Comparison of ENCODE assay signal across 10 mouse cellular contexts in the genomic region with DNA sequence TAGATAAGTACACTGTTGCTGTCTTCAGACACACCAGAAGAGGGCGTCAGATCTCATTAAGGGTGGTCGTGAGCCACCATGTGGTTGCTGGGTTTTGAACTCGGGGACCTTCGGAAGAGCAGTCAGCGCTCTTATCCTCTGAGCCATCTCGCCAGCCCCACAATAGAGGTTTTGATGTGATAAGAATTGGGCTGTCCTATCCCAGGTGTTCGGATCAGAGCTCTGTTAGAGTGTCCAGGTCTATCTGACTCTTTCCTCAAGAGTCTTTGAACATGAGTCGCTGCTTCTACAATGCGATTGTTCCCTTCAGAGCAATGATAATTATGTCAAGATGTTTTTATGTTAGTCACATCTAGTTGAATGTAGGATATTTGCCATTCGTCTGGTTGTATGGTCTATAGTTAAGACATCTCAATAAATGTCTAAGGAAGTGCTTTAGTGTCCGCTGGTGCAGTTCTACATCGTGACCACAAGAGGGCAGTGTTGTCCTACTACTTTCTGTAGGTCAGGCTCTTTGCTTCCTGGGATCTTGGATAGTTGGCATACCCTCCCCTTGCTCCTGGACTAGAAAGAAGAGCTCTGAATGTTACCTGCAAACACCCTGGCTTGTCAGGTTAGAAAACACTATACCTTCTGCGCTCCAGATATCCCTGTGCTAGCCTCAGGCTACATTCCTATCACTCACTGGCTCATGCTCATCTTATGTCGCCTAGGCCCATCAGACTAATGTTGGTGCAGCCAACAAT. TPM values are rescaled to one million over a fixed set of nuclear protein-coding genes. Genes with fewer than 3 reads are reported as not detected.
DNase-seq lines count a peak whose midpoint lies in the region; ATAC-seq and TF ChIP-seq lines count a peak whose summit lies in the region.
"Had no signal": no experiment of that assay in that cellular context is flagged by ENCODE, and none has a peak within 500 bp of the region (broad histone marks: within the 10 kb centered on the region; RNA-seq: fewer than 3 reads in every experiment).

No protein-coding gene starts in this region.

- no peaks in the 10 kb centered on the region for H3K27me3 ChIP-seq in thymus, adult 2 months (ENCODE audit: control insufficient read depth, insufficient read depth, low read length)
- no peaks in the 10 kb centered on the region for H3K27me3 ChIP-seq in forebrain, embryonic 11.5 days (ENCODE audit: control insufficient read depth, insufficient read depth, low read length)
- H3K27me3 ChIP-seq in kidney, embryonic 15.5 days: no peaks in the 10 kb centered on the region
- no peaks in the 10 kb centered on the region for H3K27me3 ChIP-seq in midbrain, embryonic 15.5 days (replicated peaks)
- H3K27me3 ChIP-seq: stomach, embryonic 15.5 days had no signal

- no peak overlapping the region for H3K9ac ChIP-seq in forebrain, embryonic 11.5 days (ENCODE audit: low read length)
- no peak overlapping the region for H3K9ac ChIP-seq in kidney, embryonic 15.5 days
- H3K9ac ChIP-seq in midbrain, embryonic 15.5 days: no peak overlapping the region
- H3K9ac ChIP-seq: stomach, embryonic 15.5 days had no signal

- no peak for DNase-seq in cerebellum, adult 11-12 months
- DNase-seq in thymus, postnatal 0 days (ENCODE audit: low spot score): peak; percentile 71
- DNase-seq in thymus, adult 2 months: no peak
- peak; percentile 66 for DNase-seq in forebrain, embryonic 11.5 days (ENCODE audit: low spot score)
- DNase-seq in urinary bladder, postnatal 36 days (ENCODE audit: low spot score in 2 of 2): no peak

- no peak overlapping the region for H3K27ac ChIP-seq in thymus, adult 2 months (ENCODE audit: control insufficient read depth, insufficient read depth, low read length)
- no peak overlapping the region for H3K27ac ChIP-seq in forebrain, embryonic 11.5 days (ENCODE audit: low read depth, low read length)
- H3K27ac ChIP-seq in kidney, embryonic 15.5 days: no peak overlapping the region
- H3K27ac ChIP-seq in midbrain, embryonic 15.5 days: no peak overlapping the region
- H3K27ac ChIP-seq: stomach, embryonic 15.5 days had no signal

- no peak for TF ChIP-seq POLR2A in thymus, adult 2 months (IDR thresholded peaks at IDR 0.05; ENCODE audit: control insufficient read depth, extremely low read depth, insufficient read depth, low read length, poor library complexity)

- H3K9me3 ChIP-seq in forebrain, embryonic 11.5 days (ENCODE audit: control insufficient read depth, low read length): no peaks in the 10 kb centered on the region
- H3K9me3 ChIP-seq in kidney, embryonic 15.5 days (replicated peaks): no peaks in the 10 kb centered on the region
- H3K9me3 ChIP-seq in midbrain, embryonic 15.5 days: no peaks in the 10 kb centered on the region
- H3K9me3 ChIP-seq: stomach, embryonic 15.5 days had no signal

- 37% methylated on average over 14 of the region's 14 CpGs for WGBS in thymus, adult 2 months
- 38% methylated on average over 14 of the region's 14 CpGs for WGBS in forebrain, embryonic 11.5 days
- 37% methylated on average over 14 of the region's 14 CpGs for WGBS in kidney, embryonic 15.5 days
- WGBS in midbrain, embryonic 15.5 days: 40% methylated on average over 14 of the region's 14 CpGs

- TF ChIP-seq CTCF in thymus, adult 2 months (IDR thresholded peaks at IDR 0.05; ENCODE audit: borderline replicate concordance, control insufficient read depth, extremely low read depth, insufficient read depth, low read length, poor library complexity): no peak

- H3K36me3 ChIP-seq in thymus, adult 2 months (ENCODE audit: control insufficient read depth, insufficient read depth, low read length): no peaks in the 10 kb centered on the region
- H3K36me3 ChIP-seq in forebrain, embryonic 11.5 days (ENCODE audit: control insufficient read depth, insufficient read depth, low read length): no peaks in the 10 kb centered on the region
- no peaks in the 10 kb centered on the region for H3K36me3 ChIP-seq in kidney, embryonic 15.5 days
- H3K36me3 ChIP-seq in midbrain, embryonic 15.5 days (replicated peaks): no peaks in the 10 kb centered on the region
- H3K36me3 ChIP-seq: stomach, embryonic 15.5 days had no signal

- no peaks in the 10 kb centered on the region for H3K4me1 ChIP-seq in thymus, adult 2 months (replicated peaks; ENCODE audit: control insufficient read depth, insufficient read depth, low read length)
- no peaks in the 10 kb centered on the region for H3K4me1 ChIP-seq in forebrain, embryonic 11.5 days (replicated peaks; ENCODE audit: control insufficient read depth, insufficient read depth, low read length)
- H3K4me1 ChIP-seq in kidney, embryonic 15.5 days: no peaks in the 10 kb centered on the region
- H3K4me1 ChIP-seq in midbrain, embryonic 15.5 days: no peaks in the 10 kb centered on the region
- H3K4me1 ChIP-seq: stomach, embryonic 15.5 days had no signal

- no peak overlapping the region for H3K4me3 ChIP-seq in thymus, adult 2 months (ENCODE audit: control insufficient read depth, insufficient read depth, low read length)
- no peak overlapping the region for H3K4me3 ChIP-seq in forebrain, embryonic 11.5 days (ENCODE audit: low read depth, low read length)
- no peak overlapping the region for H3K4me3 ChIP-seq in kidney, embryonic 15.5 days (replicated peaks)
- no peak overlapping the region for H3K4me3 ChIP-seq in midbrain, embryonic 15.5 days
- H3K4me3 ChIP-seq: stomach, embryonic 15.5 days had no signal

- peak; percentile 40; the same call in 1 of the 2 replicates for ATAC-seq in cerebellum, adult (ENCODE audit: insufficient number of reproducible peaks, low FRiP score, low TSS enrichment)
- ATAC-seq in forebrain, embryonic 11.5 days (replicated peaks; ENCODE audit: low FRiP score): no peak
- ATAC-seq in kidney, embryonic 15.5 days (replicated peaks; ENCODE audit: low FRiP score): peak; percentile 67
- ATAC-seq in midbrain, embryonic 15.5 days (replicated peaks): peak; percentile 60

- H3K4me2 ChIP-seq in forebrain, embryonic 11.5 days (ENCODE audit: low read depth, low read length, severe bottlenecking): no peak overlapping the region
- H3K4me2 ChIP-seq in kidney, embryonic 15.5 days: no peak overlapping the region
- H3K4me2 ChIP-seq in midbrain, embryonic 15.5 days: no peak overlapping the region
- H3K4me2 ChIP-seq: stomach, embryonic 15.5 days had no signal

RNA-seq across cellular contexts. Expression of a gene that starts 3.8 kb away (rescaled TPM):
- not detected in 2 replicates for polyA plus RNA-seq in thymus, postnatal 0 days (2015; fragmentation: Nextera tagmentation; extraction: Ambion mirVana)
- polyA plus RNA-seq in thymus, adult 2 months (2012; rRNA removed): not detected in 2 replicates
- not detected in 2 replicates for polyA plus RNA-seq in forebrain, embryonic 11.5 days (2014; fragmentation: Nextera tagmentation; extraction: Ambion mirVana)
- not detected in 2 replicates for polyA plus RNA-seq in kidney, embryonic 15.5 days (2015; fragmentation: Nextera tagmentation; extraction: Ambion mirVana)
- not detected in 2 replicates for polyA plus RNA-seq in midbrain, embryonic 15.5 days (2015; fragmentation: Nextera tagmentation; extraction: Ambion mirVana)
- polyA plus RNA-seq: large intestine, adult 2 months; stomach, embryonic 15.5 days had no signal

RNA-seq across cellular contexts. Expression of a gene that starts 8.4 kb away (rescaled TPM):
- 0.27 and 0.33 TPM in 2 replicates for polyA plus RNA-seq in thymus, postnatal 0 days (2015; fragmentation: Nextera tagmentation; extraction: Ambion mirVana)
- 0.04 and 0.09 TPM in 2 replicates for polyA plus RNA-seq in thymus, adult 2 months (2012; rRNA removed)
- 1.0 and 1.9 TPM in 2 replicates for polyA plus RNA-seq in forebrain, embryonic 11.5 days (2014; fragmentation: Nextera tagmentation; extraction: Ambion mirVana)
- polyA plus RNA-seq in kidney, embryonic 15.5 days (2015; fragmentation: Nextera tagmentation; extraction: Ambion mirVana): 1.5 and 1.6 TPM in 2 replicates
- 3.6 and 5.2 TPM in 2 replicates for polyA plus RNA-seq in midbrain, embryonic 15.5 days (2015; fragmentation: Nextera tagmentation; extraction: Ambion mirVana)
- polyA plus RNA-seq: large intestine, adult 2 months had no signal

RNA-seq across cellular contexts. Expression of a gene that starts 13.8 kb away (rescaled TPM):
- polyA plus RNA-seq in thymus, postnatal 0 days (2015; fragmentation: Nextera tagmentation; extraction: Ambion mirVana): not detected in 2 replicates
- not detected in 2 replicates for polyA plus RNA-seq in thymus, adult 2 months (2012; rRNA removed)
- polyA plus RNA-seq in forebrain, embryonic 11.5 days (2014; fragmentation: Nextera tagmentation; extraction: Ambion mirVana): not detected in 2 replicates
- polyA plus RNA-seq in kidney, embryonic 15.5 days (2015; fragmentation: Nextera tagmentation; extraction: Ambion mirVana): not detected in 2 replicates
- polyA plus RNA-seq in midbrain, embryonic 15.5 days (2015; fragmentation: Nextera tagmentation; extraction: Ambion mirVana): not detected in 2 replicates
- polyA plus RNA-seq: large intestine, adult 2 months; stomach, embryonic 15.5 days had no signal

RNA-seq across cellular contexts. Expression of a gene that starts 23.8 kb away (rescaled TPM):
- polyA plus RNA-seq in thymus, postnatal 0 days (2015; fragmentation: Nextera tagmentation; extraction: Ambion mirVana): 3.7 and 4.6 TPM in 2 replicates
- 0.59 TPM in 2 replicates for polyA plus RNA-seq in thymus, adult 2 months (2012; rRNA removed)
- polyA plus RNA-seq in forebrain, embryonic 11.5 days (2014; fragmentation: Nextera tagmentation; extraction: Ambion mirVana): 33.6 and 35.6 TPM in 2 replicates
- polyA plus RNA-seq in kidney, embryonic 15.5 days (2015; fragmentation: Nextera tagmentation; extraction: Ambion mirVana): 13.9 and 14.5 TPM in 2 replicates
- 48.9 and 57.4 TPM in 2 replicates for polyA plus RNA-seq in midbrain, embryonic 15.5 days (2015; fragmentation: Nextera tagmentation; extraction: Ambion mirVana)

RNA-seq across cellular contexts. Expression of a gene that starts 26.5 kb away (rescaled TPM):
- polyA plus RNA-seq in thymus, postnatal 0 days (2015; fragmentation: Nextera tagmentation; extraction: Ambion mirVana): not detected in 2 replicates
- not detected in 2 replicates for polyA plus RNA-seq in thymus, adult 2 months (2012; rRNA removed)
- polyA plus RNA-seq in forebrain, embryonic 11.5 days (2014; fragmentation: Nextera tagmentation; extraction: Ambion mirVana): not detected in 2 replicates
- polyA plus RNA-seq in kidney, embryonic 15.5 days (2015; fragmentation: Nextera tagmentation; extraction: Ambion mirVana): not detected in 2 replicates
- not detected in 2 replicates for polyA plus RNA-seq in midbrain, embryonic 15.5 days (2015; fragmentation: Nextera tagmentation; extraction: Ambion mirVana)
- polyA plus RNA-seq: large intestine, adult 2 months; stomach, embryonic 15.5 days had no signal

Comparison
In these comparisons a context has a peak if more than half of its experiments do, and no peak if none do; other contexts are left out.
1. DNase-seq: peak in thymus, postnatal 0 days (single experiment) and forebrain, embryonic 11.5 days (single experiment); none in cerebellum, adult 11-12 months (single experiment), thymus, adult 2 months (single experiment) and urinary bladder, postnatal 36 days (0 of 2).